Mouse (Mus musculus): ENCODE results near the gene Ctsf.

GRCm38 (mm10) chr19:4879324-4879703, 24.4 kb downstream of the Ctsf start:
- TF ChIP-seq POLR2A (IDR thresholded peaks at IDR 0.05; ENCODE audit: control insufficient read depth, extremely low read depth, insufficient read depth, low read length, poor library complexity) (no peak), CTCF (IDR thresholded peaks at IDR 0.05; ENCODE audit: borderline replicate concordance, control insufficient read depth, extremely low read depth, insufficient read depth, low read length, poor library complexity) (no peak)
